Mouse (Mus musculus) bone marrow macrophage, adult 2 months (primary cell): ENCODE measurements at regions not wholly inside any gene's neighbourhood (a gene's known extent, or its start where the extent isn't known, plus 50 kb on each side); places are given as distances from the start of the nearest gene placed in this dataset.

Experiments
- CTCF ChIP-seq: IDR thresholded peaks from 2 replicates; pipeline ENCODE4 v1.5.1; 2012; ENCODE audit warnings: low read depth, mild to moderate bottlenecking, low read length, moderate library complexity
- POLR2A ChIP-seq: IDR thresholded peaks from 2 replicates; pipeline ENCODE4 v1.6.1; 2012; ENCODE audit warnings: mild to moderate bottlenecking, low read depth, low read length, borderline replicate concordance

DNA sequence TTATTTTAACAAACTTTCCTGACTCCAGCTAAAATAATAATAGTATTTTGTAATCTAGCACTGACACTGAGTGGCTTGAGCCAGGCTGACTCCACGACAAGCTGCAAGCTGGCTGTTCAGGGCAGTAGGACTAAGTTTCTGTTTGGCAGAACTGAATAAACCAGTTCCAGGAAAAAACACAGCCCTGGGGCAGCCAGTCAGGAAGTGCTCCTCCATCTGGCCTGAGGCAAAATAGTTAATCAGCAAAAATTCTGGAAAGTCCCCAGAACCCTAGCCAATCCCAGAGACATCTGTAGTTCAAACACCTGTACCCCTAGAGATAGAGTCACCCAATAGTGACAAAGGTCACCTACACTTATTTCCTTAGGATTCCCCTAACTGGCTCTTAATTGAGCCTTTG is 3544.7 kb downstream of the 9330182O14Rik start:
- TF ChIP-seq CTCF (no peak), POLR2A (no peak)
